Mouse (Mus musculus) hindbrain, embryonic 11.5 days (tissue): ENCODE results near the gene Gm19935. TPM values are rescaled to one million over a fixed set of nuclear protein-coding genes. Genes with fewer than 3 reads are reported as not detected.

ENCODE experiments used
- ATAC-seq: fragments of 200-750 bp; cut with Nextera tagmentation; 2 replicates; pipeline ENCODE4 v1.8.0; 2017; ENCODE audit warnings: mild to moderate bottlenecking, moderate TSS enrichment, moderate library complexity; ENCODE audit not compliant: low FRiP score
- DNase-seq: peaks from one replicate; pipeline ENCODE4 v3.0.0-alpha.2; 2015; ENCODE audit warnings: low spot score
- H3K27ac ChIP-seq: fragments of 300-500 bp; sonication (generic); 2 replicates; pipeline ENCODE4 v1.5.1; 2014; ENCODE audit warnings: mild to moderate bottlenecking, low read depth, low read length
- H3K27me3 ChIP-seq: fragments of 300-500 bp; sonication (generic); 2 replicates; pipeline ENCODE4 v1.6.1; 2014; ENCODE audit warnings: mild to moderate bottlenecking, low read length, moderate library complexity, mixed read lengths; ENCODE audit not compliant: control insufficient read depth, insufficient read depth
- H3K36me3 ChIP-seq: fragments of 300-500 bp; sonication (generic); 2 replicates; pipeline ENCODE4 v1.6.1; 2014; ENCODE audit warnings: mild to moderate bottlenecking, low read length, moderate library complexity, mixed read lengths; ENCODE audit not compliant: control insufficient read depth, insufficient read depth
- H3K4me1 ChIP-seq: fragments of 300-500 bp; sonication (generic); replicated peaks from 2 replicates; pipeline ENCODE4 v1.6.1; 2014; ENCODE audit warnings: low read length, mixed read lengths; ENCODE audit not compliant: control insufficient read depth, insufficient read depth
- H3K4me2 ChIP-seq: fragments of 300-500 bp; sonication (generic); replicated peaks from 2 replicates; pipeline ENCODE4 v1.6.1; 2014; ENCODE audit warnings: mild to moderate bottlenecking, low read depth, low read length
- H3K4me3 ChIP-seq: fragments of 300-500 bp; sonication (generic); 2 replicates; pipeline ENCODE4 v1.5.1; 2014; ENCODE audit warnings: low read depth, low read length
- H3K9ac ChIP-seq: fragments of 300-500 bp; sonication (generic); 2 replicates; pipeline ENCODE4 v1.6.1; 2014; ENCODE audit warnings: low read depth, low read length
- H3K9me3 ChIP-seq: fragments of 300-500 bp; sonication (generic); 2 replicates; pipeline ENCODE4 v1.6.1; 2016; ENCODE audit warnings: low read length; ENCODE audit not compliant: control insufficient read depth
- WGBS: fragments of 180-500 bp; shearing (Covaris S2); extraction: QIAGEN DNeasy Blood & Tissue Kit; methylation state at CpG from one replicate; pipeline ENCODE4 v1.1.7; 2014; 5-methylcytosine and 5-hydroxymethylcytosine counted together
- polyA plus RNA-seq: library from polyadenylated mRNA; unstranded; fragments of >200 nt; fragmentation: Nextera tagmentation; extraction: Ambion mirVana; gene quantifications from 2 replicates; pipeline ENCODE4 v1.2.1, GENCODE M21; 2014

Gm19935 gene
- 0.25 and 0.59 TPM in 2 replicates for polyA plus RNA-seq

- H3K27me3 ChIP-seq: no peaks in the 10 kb centered on the region
- no peaks in the 10 kb centered on the region for H3K9me3 ChIP-seq
- ATAC-seq: no peak
- H3K4me1 ChIP-seq: no peaks in the 10 kb centered on the region
- H3K4me2 ChIP-seq: no peak within 1 kb of the TSS
- H3K4me3 ChIP-seq: no peak within 1 kb of the TSS
- H3K36me3 ChIP-seq: no peaks in the 10 kb centered on the region
- no peak for DNase-seq
- H3K9ac ChIP-seq: no peak within 1 kb of the TSS
- WGBS: 80% methylated on average over 2 of the region's 2 CpGs
- H3K27ac ChIP-seq: no peak within 1 kb of the TSS
Measured at GRCm38 (mm10) chr8:90817293-90817692, at the start of gene Gm19935. Gene Gm19935, minus strand, starts transcription at chr8:90817393.

GRCm38 (mm10) chr8:90862038-90862437, 44.8 kb upstream of the Gm19935 start:
- WGBS: 3% methylated on average over 9 of the region's 9 CpGs
- no peaks in the 10 kb centered on the region for H3K36me3 ChIP-seq
- H3K9ac ChIP-seq: no peak overlapping the region
- H3K27ac ChIP-seq: peak overlapping the region; percentile 88
- H3K27me3 ChIP-seq: no peaks in the 10 kb centered on the region
- ATAC-seq (peak; percentile 94), DNase-seq (peak; percentile 83)
- H3K9me3 ChIP-seq: no peaks in the 10 kb centered on the region
- peak overlapping the region; percentile 12 for H3K4me2 ChIP-seq
- peaks cover 13% of the 10 kb centered on the region; the same call in 1 of the 2 replicates for H3K4me1 ChIP-seq
- H3K4me3 ChIP-seq: no peak overlapping the region

- no peak overlapping the region for H3K4me3 ChIP-seq
- 3% methylated on average over 9 of the region's 9 CpGs for WGBS
Measured at GRCm38 (mm10) chr8:90861266-90861944, 44.2 kb upstream of the Gm19935 start.

GRCm38 (mm10) chr8:90858071-90858470, 40.9 kb upstream of the Gm19935 start:
- Histone ChIP-seq H3K9ac (no peak overlapping the region), H3K27ac (no peak overlapping the region), H3K4me3 (no peak overlapping the region), H3K9me3 (no peaks in the 10 kb centered on the region), H3K4me1 (peaks cover 21% of the 10 kb centered on the region; the same call in 1 of the 2 replicates), H3K4me2 (no peak overlapping the region), H3K27me3 (no peaks in the 10 kb centered on the region), H3K36me3 (no peaks in the 10 kb centered on the region)
- no peak for ATAC-seq
- no peak for DNase-seq
- 98% methylated on average over 2 of the region's 2 CpGs for WGBS

More at GRCm38 (mm10) chr8:90861266-90861944, 44.2 kb upstream of the Gm19935 start:
- DNase-seq (peak; percentile 64), ATAC-seq (peak; percentile 29)
- Histone ChIP-seq H3K36me3 (no peaks in the 10 kb centered on the region), H3K4me2 (peak overlapping the region; percentile 12), H3K9ac (peak overlapping the region; percentile 34; the same call in 1 of the 2 replicates), H3K27me3 (no peaks in the 10 kb centered on the region), H3K9me3 (no peaks in the 10 kb centered on the region), H3K4me1 (peaks cover 13% of the 10 kb centered on the region; the same call in 1 of the 2 replicates), H3K27ac (peak overlapping the region; percentile 88)

GRCm38 (mm10) chr8:90856952-90857351, 39.8 kb upstream of the Gm19935 start:
- H3K27ac ChIP-seq: no peak overlapping the region
- ATAC-seq: no peak
- H3K4me1 ChIP-seq: peaks cover 14% of the 10 kb centered on the region; the same call in 1 of the 2 replicates
- no peaks in the 10 kb centered on the region for H3K27me3 ChIP-seq
- no peak overlapping the region for H3K9ac ChIP-seq
- H3K36me3 ChIP-seq: no peaks in the 10 kb centered on the region
- H3K4me2 ChIP-seq: no peak overlapping the region
- H3K9me3 ChIP-seq: no peaks in the 10 kb centered on the region
- WGBS: 17% methylated on average over 1 of the region's 1 CpGs
- no peak for DNase-seq
- H3K4me3 ChIP-seq: no peak overlapping the region

GRCm38 (mm10) chr8:90856171-90856570, 39.0 kb upstream of the Gm19935 start:
- H3K27ac ChIP-seq: no peak overlapping the region
- no peak overlapping the region for H3K4me2 ChIP-seq
- no peak for ATAC-seq
- peaks cover 9% of the 10 kb centered on the region; the same call in 1 of the 2 replicates for H3K4me1 ChIP-seq
- H3K9ac ChIP-seq: no peak overlapping the region
- no peaks in the 10 kb centered on the region for H3K9me3 ChIP-seq
- no peaks in the 10 kb centered on the region for H3K36me3 ChIP-seq
- H3K4me3 ChIP-seq: no peak overlapping the region
- DNase-seq: no peak
- no peaks in the 10 kb centered on the region for H3K27me3 ChIP-seq
- 87% methylated on average over 3 of the region's 3 CpGs for WGBS

GRCm38 (mm10) chr8:90854671-90855161, 37.5 kb upstream of the Gm19935 start:
- no peak overlapping the region for H3K4me3 ChIP-seq
- peak; percentile 85 for ATAC-seq

GRCm38 (mm10) chr8:90853971-90854670, 36.9 kb upstream of the Gm19935 start:
- peak; percentile 62; the same call in 1 of the 2 replicates for ATAC-seq
- WGBS: 54% methylated on average over 9 of the region's 9 CpGs
- H3K4me2 ChIP-seq: no peak overlapping the region

More at GRCm38 (mm10) chr8:90854671-90855161, 37.5 kb upstream of the Gm19935 start:
- peak; percentile 61 for DNase-seq
- Histone ChIP-seq H3K9me3 (no peaks in the 10 kb centered on the region), H3K9ac (no peak overlapping the region), H3K4me2 (no peak overlapping the region), H3K4me1 (peaks cover 10% of the 10 kb centered on the region; the same call in 1 of the 2 replicates), H3K36me3 (no peaks in the 10 kb centered on the region), H3K27me3 (no peaks in the 10 kb centered on the region), H3K27ac (peak overlapping the region; percentile 53)
- WGBS: 12% methylated on average over 10 of the region's 10 CpGs

More at GRCm38 (mm10) chr8:90853971-90854670, 36.9 kb upstream of the Gm19935 start:
- Histone ChIP-seq H3K4me3 (no peak overlapping the region), H3K9ac (no peak overlapping the region), H3K36me3 (no peaks in the 10 kb centered on the region), H3K27me3 (no peaks in the 10 kb centered on the region), H3K27ac (peak overlapping the region; percentile 53), H3K4me1 (peaks cover 14% of the 10 kb centered on the region; the same call in 1 of the 2 replicates), H3K9me3 (no peaks in the 10 kb centered on the region)
- DNase-seq: no peak
